Mouse (Mus musculus) midbrain, embryonic 13.5 days (tissue): ENCODE data around the gene Kat7. TPM values are rescaled to one million over a fixed set of nuclear protein-coding genes. Genes with fewer than 3 reads are reported as not detected.

ENCODE experiments used
- ATAC-seq: fragments of 200-750 bp; cut with Nextera tagmentation; 2 replicates; pipeline ENCODE4 v1.8.0; 2017; ENCODE audit warnings: mild to moderate bottlenecking, moderate TSS enrichment, moderate library complexity
- H3K27ac ChIP-seq: fragments of 300-500 bp; sonication (generic); 2 replicates; pipeline ENCODE4 v1.5.1; 2015; ENCODE audit warnings: inconsistent platforms, mild to moderate bottlenecking, moderate library complexity
- H3K27me3 ChIP-seq: fragments of 300-500 bp; sonication (generic); 2 replicates; pipeline ENCODE4 v1.6.1; 2015; ENCODE audit warnings: mild to moderate bottlenecking, inconsistent platforms
- H3K36me3 ChIP-seq: fragments of 300-500 bp; sonication (generic); 2 replicates; pipeline ENCODE4 v1.6.1; 2015; ENCODE audit warnings: mild to moderate bottlenecking, inconsistent platforms
- H3K4me1 ChIP-seq: fragments of 300-500 bp; sonication (generic); replicated peaks from 2 replicates; pipeline ENCODE4 v1.6.1; 2015; ENCODE audit warnings: inconsistent platforms
- H3K4me2 ChIP-seq: fragments of 300-500 bp; sonication (generic); replicated peaks from 2 replicates; pipeline ENCODE4 v1.6.1; 2015; ENCODE audit warnings: moderate library complexity, mild to moderate bottlenecking, inconsistent platforms
- H3K4me3 ChIP-seq: fragments of 300-500 bp; sonication (generic); replicated peaks from 2 replicates; pipeline ENCODE4 v1.5.1; 2015; ENCODE audit warnings: mild to moderate bottlenecking, inconsistent platforms
- H3K9ac ChIP-seq: fragments of 300-500 bp; sonication (generic); replicated peaks from 2 replicates; pipeline ENCODE4 v1.6.1; 2015; ENCODE audit warnings: mild to moderate bottlenecking, inconsistent platforms
- H3K9me3 ChIP-seq: fragments of 300-500 bp; sonication (generic); 2 replicates; pipeline ENCODE4 v1.6.1; 2016; ENCODE audit warnings: mild to moderate bottlenecking, inconsistent platforms
- WGBS: fragments of 180-500 bp; shearing (Covaris S2); methylation state at CpG from one replicate; pipeline ENCODE4 v1.1.7; 2015; 5-methylcytosine and 5-hydroxymethylcytosine counted together
- polyA plus RNA-seq: library from polyadenylated mRNA; unstranded; fragments of >200 nt; fragmentation: Nextera tagmentation; extraction: Ambion mirVana; gene quantifications from 2 replicates; pipeline ENCODE4 v1.2.1, GENCODE M21; 2015

The Kat7 gene
- polyA plus RNA-seq, result 63.8 and 66.1 TPM in 2 replicates

DNA sequence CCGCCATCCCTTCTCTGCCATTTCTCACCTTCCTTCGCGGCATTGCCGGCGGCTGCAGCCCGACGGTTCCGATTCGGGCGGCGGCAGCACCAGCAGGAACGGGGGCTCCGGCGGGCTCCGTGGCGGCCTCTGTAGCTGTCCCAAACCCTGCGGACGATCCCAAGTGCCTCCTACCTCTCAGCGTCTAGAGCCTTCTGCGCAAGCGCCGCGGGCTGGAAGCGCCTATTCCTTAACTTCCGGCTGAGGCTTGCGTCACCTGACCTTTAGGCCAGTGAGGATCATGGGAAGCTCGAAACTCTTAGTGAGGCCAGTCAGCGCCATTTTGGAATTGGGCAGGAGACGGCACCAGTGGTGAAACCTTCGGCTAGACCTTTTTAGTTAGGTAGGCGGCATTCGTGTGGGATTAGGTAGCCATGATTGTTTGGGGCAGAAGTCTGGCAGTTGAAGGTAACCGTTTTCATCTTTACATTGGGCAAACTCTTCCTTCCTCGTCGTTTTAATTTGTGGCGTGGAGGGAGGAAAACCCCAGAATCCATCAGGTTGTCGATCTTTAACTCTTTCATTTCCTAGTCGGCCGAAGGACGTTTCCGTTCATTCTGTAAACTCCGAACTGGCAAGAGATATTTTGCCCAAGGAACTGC is at the start of gene Kat7:
Gene Kat7 (minus strand): TSS at position 240 of the 641 bp plus-strand sequence.
- Histone ChIP-seq H3K4me1 (peaks cover 27% of the 10 kb centered on the region), H3K27me3 (no peaks in the 10 kb centered on the region), H3K9ac (peak within 1 kb of the TSS; percentile 96), H3K4me2 (peak within 1 kb of the TSS; percentile 80), H3K27ac (peak within 1 kb of the TSS; percentile 96), H3K36me3 (peaks cover 10% of the 10 kb centered on the region), H3K9me3 (no peaks in the 10 kb centered on the region), H3K4me3 (peak within 1 kb of the TSS; percentile 93)
- WGBS, result under 1% methylated on average over 42 of the region's 42 CpGs
- ATAC-seq, result peak; percentile 94

DNA sequence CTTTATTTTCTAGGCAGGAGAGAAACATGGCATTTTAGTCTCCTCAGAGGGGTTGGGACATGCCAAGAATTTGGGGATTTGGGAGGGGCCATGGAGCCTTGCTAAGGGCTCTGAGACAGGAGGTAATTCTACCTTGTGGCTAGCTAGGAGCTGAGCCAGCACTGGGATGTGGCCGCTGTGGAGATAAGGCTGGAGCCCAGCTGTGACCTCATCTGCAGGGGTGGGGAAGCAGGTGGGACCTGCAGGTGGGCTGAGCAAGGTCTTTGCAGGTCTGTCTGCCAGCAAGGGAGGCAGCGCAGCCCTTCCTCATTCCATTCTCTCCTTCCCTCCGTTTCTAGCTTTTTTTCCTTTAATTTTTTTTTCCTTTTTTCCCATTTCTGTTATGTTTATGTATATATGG is 48.2 kb upstream of the Kat7 start:
- Histone ChIP-seq H3K4me3 (no peak overlapping the region), H3K4me2 (no peak overlapping the region), H3K9ac (no peak overlapping the region), H3K27ac (no peak overlapping the region), H3K4me1 (peaks cover 3% of the 10 kb centered on the region; the same call in 1 of the 2 replicates), H3K36me3 (no peaks in the 10 kb centered on the region), H3K27me3 (no peaks in the 10 kb centered on the region), H3K9me3 (no peaks in the 10 kb centered on the region)
- no peak for ATAC-seq
- WGBS, result 60% methylated on average over 3 of the region's 3 CpGs

DNA sequence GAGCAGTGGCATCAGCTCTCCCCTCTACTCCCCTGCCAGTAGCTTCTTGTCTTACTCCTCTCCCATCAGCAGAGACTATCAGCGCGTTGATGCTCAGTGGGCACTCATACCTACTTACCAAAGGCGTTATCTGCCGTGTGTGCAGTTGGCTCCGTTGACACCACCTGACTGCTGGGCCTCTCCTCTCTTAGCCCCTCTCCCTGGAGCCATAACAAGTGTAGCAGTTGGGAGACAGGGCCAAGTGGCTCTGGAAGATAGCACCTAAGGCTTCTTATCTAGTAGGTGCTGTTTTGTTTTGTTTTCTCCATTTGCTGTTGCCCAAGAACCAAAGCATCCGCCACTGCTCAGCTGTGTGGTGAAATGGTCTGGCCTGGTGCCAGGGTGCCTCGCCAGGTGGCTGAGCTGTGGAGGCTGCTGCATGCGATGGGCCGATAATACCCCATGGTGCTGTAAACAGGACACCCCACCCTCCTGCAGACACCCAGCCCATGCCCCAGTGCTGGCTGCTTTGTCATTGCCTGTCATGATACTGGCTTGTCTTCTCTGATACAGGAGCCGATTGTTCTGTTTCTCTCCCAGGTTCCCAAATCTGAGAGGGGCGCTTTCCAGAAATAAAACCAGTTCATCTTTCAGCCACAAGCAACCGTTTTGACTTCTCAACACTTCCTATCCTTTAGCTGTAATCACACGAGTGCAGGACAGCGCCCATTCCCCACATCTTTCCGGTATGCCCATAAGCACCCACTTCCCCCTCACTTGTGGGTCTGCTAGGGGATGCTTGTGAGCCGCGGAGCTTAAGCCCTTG is 46.6 kb upstream of the Kat7 start:
- Histone ChIP-seq H3K9me3 (no peaks in the 10 kb centered on the region), H3K4me2 (no peak overlapping the region), H3K27me3 (no peaks in the 10 kb centered on the region), H3K27ac (no peak overlapping the region), H3K4me3 (no peak overlapping the region), H3K9ac (no peak overlapping the region), H3K36me3 (no peaks in the 10 kb centered on the region), H3K4me1 (peaks cover 3% of the 10 kb centered on the region; the same call in 1 of the 2 replicates)
- 83% methylated on average over 17 of the region's 17 CpGs for WGBS
- no peak for ATAC-seq

DNA sequence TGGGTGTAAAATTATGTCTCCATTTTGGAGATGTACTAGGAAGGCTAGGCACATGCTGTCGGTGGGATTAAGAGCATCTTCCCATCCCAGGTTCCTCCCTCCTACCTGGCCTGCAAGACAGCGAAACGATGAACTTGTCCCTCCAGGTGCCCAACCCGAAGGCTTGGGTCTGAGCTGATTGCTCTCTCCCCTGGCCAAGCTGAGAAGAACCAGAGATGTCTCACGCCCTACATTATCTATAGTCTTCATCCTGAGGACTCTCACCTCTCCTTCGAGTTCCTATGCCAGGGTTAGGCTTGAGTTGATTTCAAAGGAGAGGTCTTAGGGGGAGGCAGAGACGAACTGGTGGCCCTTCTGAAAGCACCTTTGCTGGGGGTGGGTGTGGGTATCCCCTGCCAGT is 46.0 kb upstream of the Kat7 start:
- Histone ChIP-seq H3K36me3 (no peaks in the 10 kb centered on the region), H3K9ac (no peak overlapping the region), H3K27ac (no peak overlapping the region), H3K4me2 (no peak overlapping the region), H3K4me1 (peaks cover 3% of the 10 kb centered on the region; the same call in 1 of the 2 replicates), H3K9me3 (no peaks in the 10 kb centered on the region), H3K4me3 (no peak overlapping the region), H3K27me3 (no peaks in the 10 kb centered on the region)
- ATAC-seq, result no peak
- WGBS, result 88% methylated on average over 7 of the region's 7 CpGs

DNA sequence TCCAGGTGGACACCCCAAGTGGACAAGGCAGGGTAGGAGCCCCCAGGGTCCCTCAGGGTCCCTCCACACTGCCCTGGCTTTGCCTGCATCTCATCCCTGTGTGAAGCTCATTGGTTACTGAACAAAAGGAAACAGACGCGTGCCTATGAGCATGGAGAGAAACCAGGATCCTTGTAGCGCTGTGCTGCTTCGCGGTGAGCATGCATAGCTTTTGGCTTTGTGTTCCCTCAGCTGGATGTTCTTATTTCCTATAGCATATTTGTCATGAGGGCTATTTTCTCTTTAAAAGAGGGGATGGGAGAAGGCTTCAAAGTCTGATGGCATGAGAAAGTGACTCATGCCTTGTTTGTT is 45.6 kb upstream of the Kat7 start:
- Histone ChIP-seq H3K9me3 (no peaks in the 10 kb centered on the region), H3K27me3 (no peaks in the 10 kb centered on the region), H3K9ac (no peak overlapping the region), H3K27ac (no peak overlapping the region), H3K36me3 (no peaks in the 10 kb centered on the region), H3K4me3 (no peak overlapping the region), H3K4me1 (peaks cover 3% of the 10 kb centered on the region; the same call in 1 of the 2 replicates), H3K4me2 (no peak overlapping the region)
- 88% methylated on average over 5 of the region's 5 CpGs for WGBS
- ATAC-seq, result no peak

DNA sequence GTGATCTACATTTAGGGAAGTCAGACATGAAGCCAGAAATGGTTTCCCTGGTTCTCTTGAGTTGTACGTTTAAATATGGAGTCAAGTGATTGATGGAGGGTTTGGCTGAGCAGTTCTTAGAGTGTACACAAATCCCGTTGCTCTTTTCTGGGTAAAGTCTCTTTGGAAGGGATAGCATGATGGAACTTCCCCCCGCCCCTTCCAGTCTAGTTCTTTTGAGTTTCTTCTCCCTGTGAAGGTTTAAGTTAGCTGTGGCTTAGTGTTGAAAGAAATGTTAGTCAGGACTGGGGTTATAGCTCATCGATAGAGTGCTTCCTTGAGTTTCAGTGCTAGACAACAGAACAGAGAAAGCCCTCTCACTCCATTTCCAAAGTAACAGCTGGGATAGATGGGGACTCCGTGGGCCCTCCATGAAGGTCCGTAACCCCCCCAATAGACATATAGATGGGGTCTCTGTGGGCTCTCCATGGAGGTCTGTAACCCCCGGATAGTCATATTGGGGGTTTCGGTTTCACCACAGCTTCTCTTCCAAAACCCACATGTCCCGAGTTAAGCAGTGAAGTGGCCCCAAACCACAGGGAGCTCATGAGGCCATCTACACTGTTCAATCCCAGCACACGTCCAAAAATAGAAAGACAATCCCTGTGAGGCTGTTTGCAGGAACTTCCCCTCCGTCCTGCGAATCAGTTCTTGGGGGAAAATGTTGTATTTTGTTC is 45.1 kb upstream of the Kat7 start:
- WGBS, result 91% methylated on average over 12 of the region's 12 CpGs
- H3K27me3 ChIP-seq, result no peaks in the 10 kb centered on the region
- no peaks in the 10 kb centered on the region for H3K36me3 ChIP-seq
- H3K9ac ChIP-seq, result no peak overlapping the region
- no peaks in the 10 kb centered on the region for H3K9me3 ChIP-seq
- H3K4me1 ChIP-seq, result peaks cover 3% of the 10 kb centered on the region; the same call in 1 of the 2 replicates
- ATAC-seq, result no peak
- H3K4me2 ChIP-seq, result no peak overlapping the region
- no peak overlapping the region for H3K4me3 ChIP-seq
- no peak overlapping the region for H3K27ac ChIP-seq

DNA sequence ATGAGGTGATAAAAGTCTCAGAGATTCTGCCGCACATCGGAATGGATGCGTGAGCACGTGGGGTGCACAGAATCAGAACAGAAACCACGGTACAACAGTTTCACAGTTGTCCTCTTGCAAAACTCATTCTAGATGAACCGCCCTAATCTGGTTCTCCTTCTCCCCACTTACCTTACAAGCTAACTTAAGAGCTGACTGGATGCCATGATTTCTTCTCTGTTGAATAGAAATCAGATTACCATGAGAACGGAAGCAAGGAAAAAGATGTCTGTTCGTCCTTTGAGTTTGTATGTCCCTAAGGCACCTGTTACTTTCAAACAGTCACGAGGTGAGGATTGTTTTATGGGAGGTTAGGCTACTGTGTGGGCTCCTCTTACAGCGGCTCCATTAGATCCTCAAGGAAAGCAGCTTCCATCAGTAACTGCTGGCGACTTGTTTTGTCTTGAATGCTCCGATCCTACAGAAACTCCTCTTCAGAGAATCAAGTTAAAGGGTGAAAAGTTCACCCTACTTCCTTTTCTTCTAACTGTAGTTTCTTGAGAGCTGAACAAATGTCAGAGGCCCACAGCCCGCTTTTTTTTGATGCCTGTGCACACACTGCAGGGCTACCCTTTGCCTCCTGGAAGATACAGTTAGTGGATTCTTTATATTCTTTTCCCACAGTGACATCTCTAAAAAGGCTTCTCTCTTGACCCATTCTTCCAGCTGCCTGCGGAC is 44.3 kb upstream of the Kat7 start:
- Histone ChIP-seq H3K9me3 (no peaks in the 10 kb centered on the region), H3K4me1 (peaks cover 3% of the 10 kb centered on the region; the same call in 1 of the 2 replicates), H3K9ac (no peak overlapping the region), H3K27ac (no peak overlapping the region), H3K4me2 (no peak overlapping the region), H3K36me3 (no peaks in the 10 kb centered on the region), H3K4me3 (no peak overlapping the region), H3K27me3 (no peaks in the 10 kb centered on the region)
- ATAC-seq, result no peak
- WGBS, result 93% methylated on average over 14 of the region's 14 CpGs

DNA sequence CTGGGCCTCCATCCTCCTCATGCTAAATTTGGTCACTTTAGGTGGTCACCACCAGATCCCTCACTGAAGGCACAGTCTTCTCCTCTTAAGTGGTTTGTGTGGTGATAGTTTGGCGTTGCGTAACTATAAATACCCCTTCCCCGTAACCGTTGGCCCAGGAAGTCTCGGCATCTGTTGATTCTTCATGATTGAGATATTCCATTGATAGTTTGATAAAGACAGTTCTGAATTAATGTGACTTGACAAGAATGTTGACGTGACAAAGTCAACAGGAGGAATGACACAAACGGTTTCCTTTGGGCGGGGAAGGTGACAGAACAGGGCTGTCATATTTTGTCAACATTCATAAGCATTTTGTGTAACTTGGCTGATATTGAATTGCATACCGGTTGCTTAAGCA is 43.2 kb upstream of the Kat7 start:
- no peak for ATAC-seq
- H3K4me1 ChIP-seq, result peaks cover 3% of the 10 kb centered on the region; the same call in 1 of the 2 replicates
- WGBS, result 92% methylated on average over 9 of the region's 9 CpGs
- H3K9me3 ChIP-seq, result no peaks in the 10 kb centered on the region
- H3K27ac ChIP-seq, result no peak overlapping the region
- no peak overlapping the region for H3K4me3 ChIP-seq
- no peaks in the 10 kb centered on the region for H3K36me3 ChIP-seq
- H3K27me3 ChIP-seq, result no peaks in the 10 kb centered on the region
- H3K9ac ChIP-seq, result no peak overlapping the region
- no peak overlapping the region for H3K4me2 ChIP-seq

DNA sequence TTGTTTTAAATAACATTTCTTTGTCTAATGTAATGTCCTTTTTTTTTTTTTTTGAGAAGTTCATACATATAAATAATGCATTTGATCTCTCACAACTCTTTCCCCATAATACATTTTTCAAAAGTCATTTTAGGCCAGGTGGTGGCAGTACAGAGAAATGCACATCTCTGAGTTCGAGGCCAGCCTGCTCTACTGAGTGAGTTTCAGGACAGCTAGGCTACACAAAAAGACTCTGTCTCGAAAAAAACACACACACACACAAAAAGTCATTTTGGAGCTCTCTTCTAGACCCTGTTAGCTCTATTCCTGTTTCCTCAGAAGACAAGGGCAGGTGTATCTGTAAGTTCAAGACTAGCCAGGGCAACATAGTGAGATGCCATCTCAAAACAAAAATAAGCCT is 42.6 kb upstream of the Kat7 start:
- 85% methylated on average over 2 of the region's 2 CpGs for WGBS
- H3K4me2 ChIP-seq, result no peak overlapping the region
- peaks cover 3% of the 10 kb centered on the region; the same call in 1 of the 2 replicates for H3K4me1 ChIP-seq
- H3K36me3 ChIP-seq, result no peaks in the 10 kb centered on the region
- no peak overlapping the region for H3K4me3 ChIP-seq
- H3K27me3 ChIP-seq, result no peaks in the 10 kb centered on the region
- ATAC-seq, result no peak
- no peaks in the 10 kb centered on the region for H3K9me3 ChIP-seq
- H3K27ac ChIP-seq, result no peak overlapping the region
- no peak overlapping the region for H3K9ac ChIP-seq

DNA sequence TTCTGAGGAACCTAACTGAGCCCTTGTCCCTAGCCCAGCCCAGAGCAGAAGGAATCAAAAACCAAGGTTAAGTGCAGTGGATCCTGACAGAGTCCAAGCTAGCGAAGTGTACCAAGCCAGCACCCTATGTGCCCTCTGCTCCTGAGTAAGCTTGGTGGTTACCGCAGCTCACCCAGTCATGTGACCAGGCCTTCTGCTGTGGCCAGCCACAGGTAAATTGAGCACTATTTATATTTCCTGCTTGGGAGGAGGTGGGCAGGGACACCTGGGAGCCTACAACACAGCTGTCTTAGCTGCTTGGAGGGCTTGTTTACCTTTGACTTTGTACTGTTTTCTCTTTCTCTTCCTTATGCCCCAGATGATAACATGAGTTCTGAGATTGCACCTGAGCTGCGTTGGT is 40.9 kb upstream of the Kat7 start:
- Histone ChIP-seq H3K4me3 (no peak overlapping the region), H3K9me3 (no peaks in the 10 kb centered on the region), H3K4me2 (no peak overlapping the region), H3K36me3 (no peaks in the 10 kb centered on the region), H3K4me1 (no peaks in the 10 kb centered on the region), H3K9ac (no peak overlapping the region), H3K27ac (no peak overlapping the region), H3K27me3 (no peaks in the 10 kb centered on the region)
- 95% methylated on average over 3 of the region's 3 CpGs for WGBS
- ATAC-seq, result no peak

DNA sequence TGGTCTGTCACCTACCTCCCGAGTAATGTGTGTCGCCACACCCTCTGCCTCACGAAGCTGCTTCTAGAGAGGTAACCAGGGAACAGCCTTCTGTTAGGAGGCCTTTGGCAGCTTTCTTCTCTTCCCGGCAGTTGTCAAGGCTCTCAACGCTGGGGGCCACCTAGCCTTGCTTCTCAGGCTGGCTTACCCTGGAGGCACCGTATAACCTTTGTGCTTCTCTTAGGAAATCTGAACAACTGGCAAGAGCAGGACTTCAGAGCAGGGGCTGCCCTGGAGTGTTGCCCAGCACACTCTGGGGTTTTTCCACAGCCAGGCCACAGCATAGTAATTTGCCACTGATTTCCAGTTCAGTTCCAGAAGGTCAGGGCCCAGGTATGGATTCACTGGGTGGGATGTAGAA is 40.2 kb upstream of the Kat7 start:
- H3K9ac ChIP-seq, result no peak overlapping the region
- no peaks in the 10 kb centered on the region for H3K9me3 ChIP-seq
- H3K4me1 ChIP-seq, result no peaks in the 10 kb centered on the region
- H3K36me3 ChIP-seq, result no peaks in the 10 kb centered on the region
- no peak overlapping the region for H3K27ac ChIP-seq
- H3K4me2 ChIP-seq, result no peak overlapping the region
- no peak for ATAC-seq
- no peak overlapping the region for H3K4me3 ChIP-seq
- no peaks in the 10 kb centered on the region for H3K27me3 ChIP-seq
- WGBS, result 73% methylated on average over 6 of the region's 6 CpGs
